Mouse (Mus musculus) lung, adult 18-20 months (tissue): ENCODE measurements around the gene 1500011B03Rik.

Experiments
- DNase-seq, 2 experiments: peaks; one replicate each; pipeline ENCODE4 v3.0.0; 2022; ENCODE audit warnings: mixed read lengths in 2 of 2

Gene 1500011B03Rik

DNA sequence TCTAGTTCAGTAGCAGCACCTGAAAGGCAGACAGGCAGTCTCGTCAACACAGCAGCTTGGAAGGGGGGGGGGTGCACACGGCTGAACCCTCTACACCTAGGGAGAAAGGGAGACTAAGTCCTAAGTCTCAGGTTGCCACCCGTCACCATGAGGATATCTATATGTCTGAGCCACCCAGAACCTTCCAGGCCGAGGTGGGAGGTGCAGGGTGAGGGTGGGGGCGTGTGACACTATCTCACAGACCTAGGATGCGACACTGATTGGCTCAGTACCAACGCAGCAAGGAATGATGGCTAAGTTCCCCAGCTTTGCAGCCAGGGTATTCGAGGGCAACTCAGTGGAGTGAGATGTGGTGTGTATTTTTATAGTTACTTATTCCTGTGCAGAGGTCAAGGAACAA lies 14.9 kb downstream of the 1500011B03Rik start:
- no peak for DNase-seq

DNA sequence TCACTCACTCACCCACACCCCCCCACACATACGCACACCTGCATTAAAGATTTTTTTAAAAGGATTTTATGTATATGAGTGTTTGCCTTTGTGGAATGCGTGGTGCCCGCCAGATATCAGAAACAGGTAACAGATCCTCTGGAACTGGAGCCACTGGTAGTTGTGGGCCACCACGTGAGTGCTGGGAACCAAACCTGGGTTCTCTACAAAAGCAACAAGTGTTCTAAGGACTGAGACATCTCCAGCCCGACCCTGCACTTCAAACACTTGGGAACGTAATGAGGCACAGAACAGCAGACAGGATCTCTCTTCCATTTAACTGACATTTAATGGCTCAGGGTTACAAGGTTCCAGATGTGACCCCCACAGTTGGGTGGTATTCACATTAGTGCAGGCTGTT lies 15.4 kb downstream of the 1500011B03Rik start:
- DNase-seq, result no peak

DNA sequence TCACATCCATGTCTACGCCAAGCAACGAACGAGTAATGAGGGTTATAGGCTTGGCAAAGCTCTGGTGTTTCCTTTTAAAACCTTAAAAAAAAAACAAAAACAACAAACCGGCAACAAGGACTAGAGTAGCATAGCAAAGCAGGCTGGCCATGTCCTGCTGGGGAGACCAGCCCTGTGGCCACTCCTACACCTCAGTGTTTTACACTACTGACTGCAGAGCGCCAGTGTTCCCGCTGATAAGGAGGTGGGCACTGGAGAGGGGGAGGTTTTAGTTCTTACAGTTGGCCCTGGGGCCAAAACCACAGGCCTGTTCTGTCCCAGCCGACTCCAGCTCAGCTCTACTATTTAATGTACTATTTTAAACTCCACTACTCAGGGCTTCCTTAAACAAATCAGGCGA lies 15.8 kb downstream of the 1500011B03Rik start:
- DNase-seq, result no peak

DNA sequence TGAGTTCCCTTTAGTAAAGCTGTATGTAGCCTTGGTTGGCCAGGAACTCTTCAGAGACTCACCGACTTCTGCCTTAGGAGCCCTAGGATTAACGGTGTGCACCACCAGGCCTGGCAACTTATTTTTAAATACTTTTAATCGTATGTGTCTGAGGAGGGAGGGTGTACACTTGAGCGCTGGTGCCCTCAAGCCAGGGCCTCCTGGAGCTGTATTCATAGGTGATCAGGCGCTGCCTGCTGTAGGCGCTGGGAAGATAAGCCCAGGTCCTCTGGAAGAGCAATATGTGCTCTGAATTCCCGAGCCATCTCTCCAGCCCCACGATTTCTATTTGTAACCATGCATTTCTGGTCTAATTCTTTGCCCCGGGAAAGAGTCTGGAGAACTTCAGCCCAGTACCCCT lies 16.2 kb downstream of the 1500011B03Rik start:
- DNase-seq, result no peak

DNA sequence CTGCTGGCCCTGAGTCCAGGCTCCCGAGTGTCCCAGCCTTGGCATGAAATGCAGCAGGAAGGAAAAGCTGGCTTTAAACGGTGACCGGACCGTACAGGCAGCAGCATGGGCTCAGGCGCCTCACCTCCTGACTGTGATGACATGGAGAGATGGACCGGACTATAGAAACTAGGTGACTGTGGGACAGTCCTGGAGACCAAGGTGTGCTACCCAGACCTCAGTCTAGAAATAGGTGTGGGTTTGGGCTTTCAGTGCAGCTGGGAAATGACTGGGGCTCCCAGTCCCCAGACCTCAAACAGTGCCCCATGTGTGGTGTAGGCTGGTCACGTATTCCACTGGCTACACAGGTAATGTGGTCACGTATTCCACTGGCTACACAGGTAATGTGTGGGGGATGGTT lies 16.6 kb downstream of the 1500011B03Rik start:
- no peak for DNase-seq

DNA sequence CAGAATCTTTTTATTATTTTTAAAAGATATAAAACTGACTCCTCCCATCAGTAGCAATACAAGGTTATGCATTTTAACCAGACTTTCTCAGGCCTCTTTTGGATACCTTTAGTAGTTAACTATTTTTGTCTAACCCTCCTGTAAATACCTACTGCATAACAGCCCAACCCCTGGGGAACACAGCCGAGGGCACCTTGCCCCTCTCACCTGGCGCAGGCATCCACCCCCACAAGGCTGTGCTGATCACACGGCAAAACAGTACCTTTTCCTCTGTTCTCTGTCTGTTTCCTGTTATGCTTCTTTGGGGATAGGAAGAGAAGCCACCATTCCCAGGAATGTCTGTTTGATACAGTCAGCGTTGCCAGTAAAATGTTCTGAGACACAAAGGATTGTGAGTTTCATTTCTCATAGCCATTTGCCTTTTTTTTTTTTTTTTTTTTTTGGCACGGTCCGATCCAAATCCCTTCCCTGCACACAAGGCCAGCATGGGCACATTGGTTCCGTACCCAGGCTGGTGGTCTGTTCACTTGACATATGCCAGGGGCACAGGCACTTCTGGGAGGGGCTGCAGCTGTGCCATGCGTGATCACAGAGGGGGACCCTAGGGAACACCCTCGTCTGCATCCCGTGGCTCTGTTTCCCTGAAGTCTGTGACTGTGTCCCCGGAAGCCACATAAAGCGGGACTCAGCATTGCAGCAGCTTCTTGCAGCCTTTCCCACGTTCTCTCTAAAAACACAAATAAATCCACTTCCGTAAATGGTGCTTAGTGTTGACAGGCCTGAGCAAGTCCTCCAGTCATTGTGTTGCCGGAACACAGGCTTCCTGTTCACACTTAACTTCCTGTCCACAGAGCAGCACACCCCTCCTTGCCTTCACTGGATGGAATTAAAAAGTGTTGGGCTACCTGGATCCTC lies 17.6 kb downstream of the 1500011B03Rik start:
- DNase-seq, result no peak

DNA sequence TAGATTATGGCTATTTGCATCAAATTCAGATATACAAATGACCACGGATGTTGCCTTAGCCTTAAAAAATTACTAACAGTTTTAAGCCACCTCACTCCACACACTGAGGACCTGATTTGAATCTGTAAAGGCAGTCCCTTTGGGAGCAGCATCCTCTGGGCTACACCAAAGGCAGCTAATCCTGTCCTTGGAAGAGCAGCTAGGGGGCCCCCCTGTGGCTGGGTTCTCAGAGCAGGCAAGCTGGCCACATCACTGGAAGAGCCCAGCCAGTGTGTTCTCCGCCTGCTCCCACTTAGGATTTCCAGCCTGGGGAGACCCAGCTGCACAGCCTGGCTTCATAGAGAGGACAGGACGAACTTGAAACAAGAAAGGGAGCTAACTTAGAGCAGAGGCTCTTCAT lies 18.3 kb downstream of the 1500011B03Rik start:
- peak; percentile 54 to 65 for DNase-seq

DNA sequence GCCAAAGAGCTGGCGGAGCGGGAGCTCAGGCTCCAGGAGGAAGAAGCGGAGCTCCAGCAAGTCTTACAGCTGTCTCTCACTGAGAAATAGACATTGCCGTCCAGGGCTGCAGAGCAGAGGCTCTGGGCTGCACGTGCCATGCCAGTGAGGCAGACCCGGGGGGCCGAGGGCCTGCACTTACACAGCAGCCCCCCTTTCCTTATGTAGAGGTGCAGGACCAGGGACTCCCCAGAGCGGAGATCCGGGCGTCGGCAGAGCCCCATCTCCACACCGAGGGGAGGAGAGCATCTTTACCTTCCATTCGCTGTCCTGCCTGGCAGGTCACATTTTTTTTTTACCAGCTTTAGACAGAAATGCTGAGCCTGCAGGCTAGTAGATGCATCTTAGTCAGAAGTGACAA lies 18.9 kb downstream of the 1500011B03Rik start:
- no peak for DNase-seq

DNA sequence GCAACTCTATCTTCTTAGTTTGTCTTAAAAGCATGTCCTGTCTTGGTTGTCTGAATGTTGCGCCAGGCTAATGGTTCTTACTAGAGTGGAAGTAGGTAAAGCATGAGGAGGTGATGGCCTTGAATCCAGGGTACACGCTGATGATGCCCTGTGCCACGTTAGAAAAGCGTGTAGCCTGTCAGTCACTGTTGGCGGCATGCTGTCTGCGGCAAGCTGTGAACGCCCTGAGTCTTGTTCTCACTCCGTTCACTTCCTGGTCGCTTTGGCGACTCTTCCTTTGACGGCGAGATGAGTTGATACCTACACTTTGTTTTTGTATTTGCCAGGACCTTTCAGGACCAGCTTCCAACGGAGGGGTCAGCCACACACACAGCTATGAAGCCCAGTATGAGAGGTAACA lies 20.0 kb downstream of the 1500011B03Rik start:
- DNase-seq, result no peak

DNA sequence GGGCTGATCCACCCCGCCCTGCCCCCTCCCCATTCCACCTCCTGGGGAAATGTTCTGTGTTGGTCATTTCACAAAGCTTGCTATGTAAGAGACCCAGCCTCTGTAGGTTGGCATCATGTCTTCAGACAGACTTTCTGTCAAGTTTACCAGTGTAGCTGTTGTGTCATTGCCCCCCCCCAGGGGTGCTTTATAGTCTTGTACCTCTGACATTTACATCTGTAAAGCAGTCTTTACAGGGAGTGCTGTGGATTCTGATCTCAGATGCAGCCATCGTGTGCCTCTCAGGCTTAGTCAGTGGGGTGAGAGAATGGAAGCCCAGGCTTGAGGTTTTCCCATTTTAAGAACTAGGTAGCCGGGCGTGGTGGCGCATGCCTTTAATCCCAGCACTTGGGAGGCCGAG lies 21.4 kb downstream of the 1500011B03Rik start:
- DNase-seq, result no peak

DNA sequence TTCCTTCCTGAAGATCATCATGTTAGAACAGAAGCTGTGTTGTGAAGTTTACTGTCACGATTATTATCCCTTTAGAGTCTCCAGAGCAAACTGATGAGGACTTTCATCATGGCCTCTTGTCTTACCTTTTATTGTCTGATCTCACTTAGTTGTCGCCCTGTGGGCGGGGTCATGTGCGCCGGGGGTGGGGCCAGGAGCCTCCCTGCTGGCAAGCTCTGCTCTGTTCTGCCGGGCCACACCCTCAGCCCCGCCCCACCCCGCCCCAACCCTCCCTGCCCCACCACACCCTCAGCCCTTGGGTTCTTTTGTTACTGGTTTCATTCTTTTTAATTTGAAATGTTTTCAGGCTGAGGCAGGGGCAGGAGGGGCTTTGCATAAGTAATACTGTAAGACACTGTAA lies 22.2 kb downstream of the 1500011B03Rik start:
- DNase-seq, result peak in 1 of 2 experiments; percentile 42

DNA sequence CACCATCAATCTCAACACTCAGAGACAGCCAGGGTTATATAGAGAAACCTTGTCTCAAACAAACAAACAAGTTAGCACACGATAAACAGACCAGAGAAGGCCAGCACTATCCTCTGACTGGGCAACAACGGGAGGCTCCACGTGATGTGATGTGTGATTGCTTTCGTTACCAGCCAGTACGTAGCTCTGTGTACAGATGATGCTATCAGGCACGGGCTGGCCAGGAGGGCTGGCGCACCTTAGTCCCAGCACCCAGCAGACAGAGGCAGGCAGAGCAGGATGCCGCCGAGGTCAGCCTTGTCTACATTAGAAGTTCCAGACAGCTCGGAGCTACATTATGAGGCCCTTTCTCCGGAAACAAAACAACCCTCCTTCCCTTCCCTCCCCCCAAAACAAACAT lies 23.4 kb downstream of the 1500011B03Rik start:
- DNase-seq, result no peak

DNA sequence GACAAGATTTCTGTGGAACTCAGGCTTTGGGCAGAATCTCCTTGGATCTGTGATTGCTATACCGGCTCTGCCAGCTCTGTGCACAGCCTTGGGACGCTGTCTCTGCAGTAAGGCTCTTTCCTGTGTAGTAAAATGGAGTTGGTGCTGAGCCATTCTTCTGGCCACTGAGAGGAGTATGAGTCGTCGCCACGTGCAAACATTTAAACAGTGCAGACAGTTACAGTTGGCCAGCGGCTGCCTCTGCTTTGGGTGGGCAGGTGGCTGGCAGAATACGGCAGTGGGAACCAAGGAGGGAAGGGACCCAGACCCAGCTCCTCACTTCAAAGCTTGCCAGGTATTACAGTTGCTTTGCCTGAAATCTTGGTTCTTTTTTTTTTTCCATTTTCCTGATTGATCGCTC lies 26.0 kb downstream of the 1500011B03Rik start:
- no peak for DNase-seq

DNA sequence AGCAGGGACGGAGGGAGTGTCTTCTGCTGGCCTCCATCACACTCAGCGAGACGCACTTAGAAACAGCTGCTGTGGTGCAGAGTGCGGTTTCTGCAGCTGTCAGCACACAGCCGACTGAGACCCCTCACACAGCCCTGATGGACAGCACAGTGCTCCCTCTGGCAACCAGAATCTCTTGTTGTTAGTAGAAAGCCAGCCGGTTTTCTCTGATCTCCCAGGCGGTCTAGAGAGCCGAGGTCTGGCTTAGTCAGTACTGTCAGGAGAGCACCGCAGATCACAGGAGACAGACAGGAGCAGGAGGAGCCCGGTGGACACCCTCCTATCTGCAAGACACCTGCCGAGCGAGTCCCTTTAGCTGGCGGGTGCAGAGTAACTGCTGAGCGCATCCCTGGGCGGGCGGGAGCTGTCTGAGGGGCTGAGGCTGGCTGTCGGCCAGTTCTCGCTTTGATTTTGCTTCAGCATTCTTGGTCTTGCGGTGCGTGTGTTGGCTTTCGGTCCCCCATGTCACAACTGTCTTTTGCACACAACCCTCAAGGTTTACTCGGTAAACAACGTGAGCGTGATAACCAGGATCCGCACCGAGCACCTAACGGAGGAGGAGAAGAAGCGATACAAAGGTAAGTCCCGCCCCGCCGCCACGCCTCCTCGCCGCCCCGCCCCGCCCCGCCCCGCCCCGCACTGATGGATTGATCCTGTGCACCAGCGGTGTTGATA lies 26.8 kb downstream of the 1500011B03Rik start:
- DNase-seq, result no peak

DNA sequence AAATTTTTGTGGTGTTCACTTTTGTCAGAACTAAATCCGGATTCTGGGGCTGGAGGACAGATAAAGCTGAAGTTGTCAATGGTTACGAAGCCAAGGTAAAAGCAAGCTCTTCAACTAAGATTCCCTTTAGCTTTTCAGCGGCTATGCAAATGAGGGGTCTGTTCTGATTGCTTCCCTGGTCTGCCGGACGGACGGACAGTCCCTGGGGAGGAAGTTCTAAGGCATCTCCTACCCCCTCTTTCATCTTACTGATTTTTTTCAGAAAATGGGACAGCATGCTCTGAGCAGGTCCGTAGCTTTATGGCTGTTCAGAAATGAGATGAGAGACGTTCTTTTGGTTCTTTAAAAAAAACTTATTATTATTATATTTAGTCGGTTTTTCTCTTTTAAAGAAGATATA lies 27.6 kb downstream of the 1500011B03Rik start:
- no peak for DNase-seq

DNA sequence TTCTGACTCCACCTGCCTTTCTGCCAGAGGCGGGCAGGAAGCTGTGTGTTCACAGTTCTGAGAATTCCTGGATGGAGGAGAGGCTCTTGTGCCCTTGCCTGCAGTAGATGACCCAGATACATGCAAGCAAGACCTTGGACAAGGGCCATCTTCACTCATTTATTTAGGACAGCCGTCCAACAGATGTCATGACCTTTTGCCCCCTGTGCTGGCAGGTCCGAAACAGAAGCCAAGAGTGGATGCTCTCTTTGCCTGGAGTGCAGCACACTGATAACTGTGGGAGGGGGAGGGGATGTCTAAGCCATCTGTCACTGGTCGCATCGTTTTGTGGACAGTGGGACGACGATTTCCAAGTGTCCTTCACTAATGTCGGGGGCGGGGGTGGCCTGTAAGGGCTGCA lies 28.0 kb downstream of the 1500011B03Rik start:
- peak; percentile 38 to 57 for DNase-seq

DNA sequence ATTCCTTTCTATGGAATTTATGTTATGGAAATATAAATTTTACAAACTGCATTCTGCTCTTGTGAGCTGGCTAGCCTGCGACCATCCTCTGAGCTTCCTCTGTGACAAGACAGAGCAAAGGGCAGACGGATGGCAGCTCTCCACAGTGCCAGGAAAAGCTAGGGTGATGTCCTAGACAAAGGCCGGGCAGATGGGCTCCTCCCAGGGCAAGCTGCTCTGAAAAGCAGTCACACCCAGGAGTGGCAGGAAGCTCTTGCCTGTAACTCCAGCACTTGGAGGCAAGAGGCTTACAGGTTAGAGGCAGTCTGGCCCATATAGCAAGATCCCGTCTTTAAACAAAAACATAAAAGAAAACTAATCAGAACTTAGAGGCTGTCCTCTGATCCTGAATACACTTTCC lies 28.7 kb downstream of the 1500011B03Rik start:
- peak; percentile 58 to 75 for DNase-seq

DNA sequence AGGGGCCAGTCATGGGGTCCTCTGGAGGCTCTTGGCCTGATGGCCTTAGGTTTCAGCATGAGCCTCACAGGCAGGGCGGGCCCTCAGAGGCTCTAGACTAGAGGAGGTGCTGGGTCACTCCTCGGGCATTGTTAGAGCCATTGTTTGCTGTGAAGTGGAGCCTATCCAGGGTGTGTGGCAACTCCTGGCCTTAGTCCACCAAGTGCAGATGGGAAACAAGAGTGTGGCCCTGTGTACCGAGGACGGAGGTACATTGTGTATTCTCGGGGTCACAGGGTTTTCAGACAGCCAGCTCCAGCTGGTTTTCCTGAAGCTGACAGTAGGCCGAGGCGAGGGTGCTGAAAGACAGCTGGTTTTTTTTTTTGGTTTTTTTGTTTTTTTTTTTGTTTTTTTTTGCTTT lies 30.0 kb downstream of the 1500011B03Rik start:
- DNase-seq, result peak; percentile 90 to 94

DNA sequence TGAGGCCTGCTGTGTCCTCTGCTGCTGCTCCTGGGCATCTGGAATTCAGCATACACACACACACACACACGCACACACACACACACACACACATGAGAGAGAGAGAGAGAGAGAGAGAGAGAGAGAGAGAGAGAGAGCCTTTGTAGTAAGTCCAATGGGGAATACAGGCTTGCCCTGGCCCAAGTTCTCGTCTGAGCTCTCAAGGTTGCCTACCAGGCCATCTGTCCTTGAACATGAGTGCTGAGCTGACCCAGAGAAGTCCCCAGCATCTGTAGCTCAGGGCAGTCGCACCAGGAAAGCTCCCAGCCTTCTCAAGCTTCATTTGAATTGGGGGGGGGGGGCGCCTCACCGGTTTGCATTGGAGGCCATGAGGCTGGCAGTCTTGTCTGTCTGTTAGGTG lies 38.1 kb downstream of the 1500011B03Rik start:
- no peak for DNase-seq

DNA sequence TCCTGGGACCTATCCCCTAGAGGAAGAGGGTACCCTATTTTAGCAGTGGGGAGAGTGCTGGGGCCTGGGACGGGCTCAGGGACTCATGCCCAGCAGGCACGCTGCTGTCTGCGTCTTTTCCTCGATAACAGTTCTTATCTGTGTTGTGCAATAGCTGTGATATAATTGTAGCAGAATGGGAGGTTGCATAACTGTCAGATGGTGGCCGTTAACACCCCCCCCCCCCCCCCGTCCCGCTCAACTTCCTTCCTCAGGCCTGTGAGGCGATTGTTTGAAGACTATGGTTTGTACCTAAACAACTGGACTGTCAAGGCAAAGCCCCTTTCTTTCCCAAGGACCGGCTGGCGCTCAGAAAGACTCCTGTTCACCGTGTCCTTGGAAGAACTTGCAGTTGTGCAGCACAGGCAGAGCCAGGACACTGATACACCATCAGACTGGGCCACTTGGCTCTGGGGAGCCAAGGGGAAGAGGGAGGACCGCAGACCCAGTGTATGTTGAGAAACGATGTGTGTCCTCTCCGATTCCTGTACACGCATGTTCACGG lies 38.6 kb downstream of the 1500011B03Rik start:
- DNase-seq, result peak; percentile 67 to 82

DNA sequence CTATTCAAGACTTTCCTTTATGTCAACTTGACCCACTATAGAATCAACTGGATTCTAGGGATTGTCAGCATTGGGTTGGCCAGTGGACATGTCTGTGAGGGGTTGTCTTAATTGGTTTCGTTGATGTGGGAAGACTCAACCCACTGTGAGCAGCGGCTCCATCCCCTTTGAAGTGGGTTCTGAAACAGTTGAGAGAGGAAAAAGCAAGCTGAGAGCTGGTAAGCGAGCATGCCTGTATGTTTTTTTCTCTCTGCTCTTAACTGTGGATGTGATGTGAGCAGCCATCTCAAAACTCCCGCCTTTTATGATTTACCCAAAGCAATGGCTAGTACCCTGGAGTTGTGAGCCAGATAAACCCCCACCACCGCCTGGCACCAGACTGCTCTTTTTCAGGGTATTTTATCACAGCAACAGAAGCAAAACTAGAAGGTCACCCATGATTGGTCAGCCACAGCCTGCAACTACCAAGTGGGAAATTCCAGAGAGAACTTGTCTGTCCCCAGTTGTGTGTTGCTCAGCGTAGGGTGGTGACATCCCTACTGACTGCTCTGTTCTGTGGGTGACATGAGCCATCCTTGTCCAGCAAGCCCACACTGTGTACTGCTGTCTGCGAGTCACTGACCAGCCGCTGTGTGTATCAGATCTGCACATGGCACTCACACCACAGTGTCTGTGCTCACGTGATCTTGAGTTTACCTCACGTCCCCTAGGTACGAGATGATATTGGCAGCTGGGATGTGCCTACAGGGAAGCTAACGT lies 39.7 kb downstream of the 1500011B03Rik start:
- no peak for DNase-seq

DNA sequence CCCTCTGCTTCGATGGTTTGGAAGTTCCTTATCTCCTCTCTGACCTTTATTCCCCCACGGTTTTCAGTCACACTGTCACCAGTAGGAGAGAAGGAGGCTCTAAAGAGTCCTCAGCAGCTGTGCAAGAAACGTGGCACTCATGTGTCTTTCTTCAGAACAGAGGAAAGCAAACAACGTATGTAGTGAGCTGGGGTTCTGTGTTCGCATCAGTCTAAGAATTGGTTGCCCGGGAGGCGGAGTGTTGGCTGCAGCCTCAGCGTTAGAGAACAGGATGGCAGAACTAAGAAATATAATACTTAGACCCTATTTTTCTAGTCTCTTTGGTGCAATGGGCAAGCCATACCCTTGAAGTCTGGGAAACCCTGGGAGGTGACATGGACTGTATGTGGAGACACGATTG lies 40.3 kb downstream of the 1500011B03Rik start:
- DNase-seq, result no peak

DNA sequence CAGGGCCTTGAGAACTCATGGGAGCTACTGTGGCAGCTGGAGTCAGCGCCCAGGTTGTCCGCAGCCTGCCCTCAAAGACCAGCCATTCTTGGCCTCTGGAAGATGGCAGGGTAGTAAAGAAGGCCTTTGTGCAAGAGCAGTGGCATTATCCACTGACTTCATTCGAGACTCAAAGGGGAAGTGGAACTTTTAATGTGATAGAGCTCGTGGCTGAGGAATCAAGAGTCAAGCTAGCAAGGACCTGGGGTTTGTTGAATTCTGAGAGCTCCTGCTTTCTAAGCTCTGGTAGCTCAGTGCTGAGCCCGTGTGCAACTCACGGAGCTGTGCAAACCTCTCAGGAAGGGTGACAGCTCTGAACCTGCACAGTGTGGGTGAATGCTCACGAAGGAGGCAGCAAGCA lies 42.4 kb downstream of the 1500011B03Rik start:
- no peak for DNase-seq
